Mouse (Mus musculus): ENCODE measurements around the gene Tap2. TPM values are rescaled to one million over a fixed set of nuclear protein-coding genes. Genes with fewer than 3 reads are reported as not detected.

Gene Tap2
- polyA plus RNA-seq, 1 experiment from 2014 or later: 7.4 TPM

- no peak overlapping the region for H3K27ac ChIP-seq (replicated peaks)
- 51% methylated on average over 4 of the region's 4 CpGs for WGBS (ENCODE audit: insufficient replicate concordance)
- no peak overlapping the region for H3K9ac ChIP-seq
- no peaks in the 10 kb centered on the region for H3K4me1 ChIP-seq (replicated peaks)
- no peak overlapping the region for H3K4me2 ChIP-seq
- no peaks in the 10 kb centered on the region for H3K9me3 ChIP-seq (replicated peaks)
- 0 out of 2 replicates have a peak, but pooled peaks cover 4% of the 10 kb centered on the region for H3K27me3 ChIP-seq
- ATAC-seq (ENCODE audit: insufficient read depth): no peak
- H3K36me3 ChIP-seq (replicated peaks): no peaks in the 10 kb centered on the region
- no peak overlapping the region for H3K4me3 ChIP-seq (replicated peaks)
Measured at GRCm38 (mm10) chr17:34251666-34252065, 48.3 kb downstream of the Tap2 start.

- 61% methylated on average over 5 of the region's 5 CpGs for WGBS (ENCODE audit: insufficient replicate concordance)
- Histone ChIP-seq H3K36me3 (replicated peaks) (no peaks in the 10 kb centered on the region), H3K9ac (no peak overlapping the region), H3K4me1 (replicated peaks) (no peaks in the 10 kb centered on the region), H3K27ac (replicated peaks) (no peak overlapping the region), H3K9me3 (replicated peaks) (no peaks in the 10 kb centered on the region), H3K27me3 (peaks cover 20% of the 10 kb centered on the region), H3K4me2 (no peak overlapping the region), H3K4me3 (replicated peaks) (no peak overlapping the region)
- no peak for ATAC-seq (ENCODE audit: insufficient read depth)
Measured at GRCm38 (mm10) chr17:34256501-34256900, 53.2 kb downstream of the Tap2 start.

DNA sequence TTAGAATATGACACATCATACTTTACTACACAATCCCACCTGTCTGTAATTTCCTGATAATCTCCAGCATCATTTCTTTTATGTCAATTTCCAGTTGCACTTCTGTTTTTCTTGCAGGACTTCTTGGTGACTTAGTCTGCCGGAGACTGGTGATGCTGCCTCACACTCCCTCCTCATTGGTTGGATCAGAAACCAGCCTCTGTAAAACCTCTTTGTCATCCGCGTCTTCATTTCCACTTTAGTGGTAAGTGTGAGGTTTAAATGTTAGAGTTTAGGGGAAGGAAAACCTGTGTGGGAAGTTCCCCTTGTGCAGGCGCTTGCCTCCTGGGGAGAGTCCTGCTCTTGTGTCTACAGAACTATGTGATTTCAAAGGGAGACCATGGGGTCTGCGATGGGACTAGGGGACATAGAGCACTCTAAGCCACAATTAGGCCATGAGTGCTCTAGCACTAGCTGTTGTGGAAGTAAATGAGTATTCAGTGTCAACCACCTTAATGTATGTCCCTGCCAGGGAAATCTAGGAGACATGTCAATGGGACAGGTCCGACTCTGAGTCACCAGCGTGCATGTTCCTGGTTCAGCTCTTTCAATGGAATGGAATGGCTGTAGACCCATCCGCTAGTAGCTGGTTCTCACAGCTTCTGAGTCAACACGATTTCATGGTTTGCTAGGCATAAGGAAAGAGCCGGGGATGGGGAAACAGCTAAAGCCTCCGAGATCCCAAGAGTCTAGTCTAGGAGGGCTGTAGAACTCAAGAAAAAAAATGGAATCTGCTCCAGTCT lies 54.5 kb downstream of the Tap2 start, which contains the start of gene H2-Ab1:
TSS of gene H2-Ab1 (plus strand) at position 96 of the 782 bp plus-strand sequence.
- no peaks in the 10 kb centered on the region for H3K9me3 ChIP-seq (replicated peaks)
- no peak within 1 kb of the TSS for H3K9ac ChIP-seq
- peaks cover 31% of the 10 kb centered on the region for H3K27me3 ChIP-seq
- WGBS (ENCODE audit: insufficient replicate concordance): 44% methylated on average over 11 of the region's 11 CpGs
- no peaks in the 10 kb centered on the region for H3K36me3 ChIP-seq (replicated peaks)
- no peak for ATAC-seq (ENCODE audit: insufficient read depth)
- no peak within 1 kb of the TSS for H3K4me2 ChIP-seq
- no peak within 1 kb of the TSS for H3K27ac ChIP-seq (replicated peaks)
- H3K4me1 ChIP-seq (replicated peaks): peaks cover under 1% of the 10 kb centered on the region; the same call in 1 of the 2 replicates
- H3K4me3 ChIP-seq (replicated peaks): no peak within 1 kb of the TSS

GRCm38 (mm10) chr17:34260551-34260950 lies 57.2 kb downstream of the Tap2 start:
- Histone ChIP-seq H3K36me3 (replicated peaks) (no peaks in the 10 kb centered on the region), H3K4me1 (replicated peaks) (peaks cover 23% of the 10 kb centered on the region), H3K27me3 (peaks cover 55% of the 10 kb centered on the region), H3K9me3 (replicated peaks) (no peaks in the 10 kb centered on the region), H3K27ac (replicated peaks) (no peak overlapping the region), H3K4me3 (replicated peaks) (no peak overlapping the region), H3K4me2 (no peak overlapping the region), H3K9ac (no peak overlapping the region)
- no peak for ATAC-seq (ENCODE audit: insufficient read depth)
- WGBS (ENCODE audit: insufficient replicate concordance): 62% methylated on average over 5 of the region's 5 CpGs

DNA sequence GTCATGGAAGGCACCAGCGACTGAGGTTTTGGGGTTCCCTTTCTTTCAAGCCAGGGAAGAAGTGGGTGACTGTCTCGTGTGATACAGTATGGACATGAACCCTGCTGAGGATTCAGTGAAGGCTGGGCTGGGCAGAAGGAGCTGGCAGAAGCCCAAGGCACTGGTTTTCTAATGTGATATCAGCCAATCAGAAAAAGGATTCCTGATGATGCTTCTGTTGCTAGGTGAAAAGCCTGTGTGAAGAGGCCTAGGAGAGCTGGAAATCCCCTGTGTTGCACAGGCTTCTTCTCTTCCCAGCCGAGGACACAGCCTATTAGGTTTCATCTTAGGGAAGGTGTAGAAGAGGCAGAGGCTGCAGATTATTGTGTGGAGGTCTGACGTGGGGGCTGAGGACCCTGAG lies 58.2 kb downstream of the Tap2 start:
- Histone ChIP-seq H3K4me2 (no peak overlapping the region), H3K9ac (no peak overlapping the region), H3K27me3 (peaks cover 58% of the 10 kb centered on the region), H3K4me1 (replicated peaks) (peaks cover 23% of the 10 kb centered on the region), H3K27ac (replicated peaks) (no peak overlapping the region), H3K9me3 (replicated peaks) (no peaks in the 10 kb centered on the region), H3K4me3 (replicated peaks) (no peak overlapping the region), H3K36me3 (replicated peaks) (no peaks in the 10 kb centered on the region)
- no peak for ATAC-seq (ENCODE audit: insufficient read depth)
- 24% methylated on average over 4 of the region's 4 CpGs for whole genome bisulfite sequencing (ENCODE audit: insufficient replicate concordance)

DNA sequence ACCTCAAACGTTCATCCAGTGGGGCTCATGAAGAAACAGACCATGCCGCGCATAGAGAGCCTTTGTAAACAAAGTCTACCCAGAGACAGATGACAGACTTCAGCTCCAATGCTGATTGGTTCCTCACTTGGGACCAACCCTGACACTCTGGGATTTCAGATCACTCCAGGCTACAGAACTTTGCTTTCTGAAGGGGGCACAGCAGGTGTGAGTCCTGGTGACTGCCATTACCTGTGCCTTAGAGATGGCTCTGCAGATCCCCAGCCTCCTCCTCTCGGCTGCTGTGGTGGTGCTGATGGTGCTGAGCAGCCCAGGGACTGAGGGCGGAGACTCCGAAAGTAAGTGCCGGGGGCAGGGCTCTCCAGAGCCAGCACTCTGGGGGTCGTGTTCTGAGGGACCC lies 59.7 kb downstream of the Tap2 start:
- Histone ChIP-seq H3K4me3 (replicated peaks) (peak overlapping the region; percentile 55), H3K4me2 (peak overlapping the region; percentile 83), H3K36me3 (replicated peaks) (no peaks in the 10 kb centered on the region), H3K27ac (replicated peaks) (no peak overlapping the region), H3K27me3 (peaks cover 55% of the 10 kb centered on the region), H3K9me3 (replicated peaks) (no peaks in the 10 kb centered on the region), H3K9ac (no peak overlapping the region), H3K4me1 (replicated peaks) (peaks cover 23% of the 10 kb centered on the region)
- peak; percentile 40 for ATAC-seq (ENCODE audit: insufficient read depth)
- 3% methylated on average over 8 of the region's 8 CpGs for WGBS (ENCODE audit: insufficient replicate concordance)

- ATAC-seq (ENCODE audit: insufficient read depth): no peak
- H3K9ac ChIP-seq: no peak overlapping the region
- peak overlapping the region; percentile 55 for H3K4me3 ChIP-seq (replicated peaks)
- peak overlapping the region; percentile 83 for H3K4me2 ChIP-seq
- H3K27me3 ChIP-seq: peaks cover 50% of the 10 kb centered on the region
- H3K4me1 ChIP-seq (replicated peaks): peaks cover 23% of the 10 kb centered on the region
- WGBS (ENCODE audit: insufficient replicate concordance): 7% methylated on average over 14 of the region's 14 CpGs
- no peak overlapping the region for H3K27ac ChIP-seq (replicated peaks)
- no peaks in the 10 kb centered on the region for H3K9me3 ChIP-seq (replicated peaks)
- H3K36me3 ChIP-seq (replicated peaks): no peaks in the 10 kb centered on the region
Measured at GRCm38 (mm10) chr17:34263811-34264371, 60.6 kb downstream of the Tap2 start.

GRCm38 (mm10) chr17:34264452-34265351 lies 61.4 kb downstream of the Tap2 start:
- Histone ChIP-seq H3K27me3 (peaks cover 44% of the 10 kb centered on the region), H3K4me3 (replicated peaks) (peak overlapping the region; percentile 55), H3K9me3 (replicated peaks) (no peaks in the 10 kb centered on the region), H3K36me3 (replicated peaks) (no peaks in the 10 kb centered on the region), H3K4me1 (replicated peaks) (peaks cover 23% of the 10 kb centered on the region), H3K4me2 (peak overlapping the region; percentile 83), H3K9ac (no peak overlapping the region), H3K27ac (replicated peaks) (no peak overlapping the region)
- 1% methylated on average over 93 of the region's 93 CpGs for WGBS (ENCODE audit: insufficient replicate concordance)
- peak; percentile 45; the same call in 1 of the 2 replicates for ATAC-seq (ENCODE audit: insufficient read depth)

Other genes with a start within 250 kb of the Tap2 start
- 23.3 and 24.6 TPM in 2 replicates for gene Vps52, start 247.7 kb upstream of the Tap2 start, polyA plus RNA-seq (2015; fragmentation: Nextera tagmentation; extraction: Ambion mirVana)
- 939 and 1,010 TPM in 2 replicates for gene Rps18, start 247.5 kb upstream of the Tap2 start, polyA plus RNA-seq (2015; fragmentation: Nextera tagmentation; extraction: Ambion mirVana)
- 123 and 165 TPM in 2 replicates for gene H2-K1, start 203.2 kb upstream of the Tap2 start, polyA plus RNA-seq (2015; fragmentation: Nextera tagmentation; extraction: Ambion mirVana)
- gene Ring1, start 178.8 kb upstream of the Tap2 start, polyA plus RNA-seq (2015; fragmentation: Nextera tagmentation; extraction: Ambion mirVana): 5.5 and 7.2 TPM in 2 replicates
- gene H2-Ke6, start 175.5 kb upstream of the Tap2 start, polyA plus RNA-seq (2015; fragmentation: Nextera tagmentation; extraction: Ambion mirVana): 30.7 and 37.0 TPM in 2 replicates
- 56.3 and 68.5 TPM in 2 replicates for gene Slc39a7, start 171.8 kb upstream of the Tap2 start, polyA plus RNA-seq (2015; fragmentation: Nextera tagmentation; extraction: Ambion mirVana)
- gene Rxrb, start 171.7 kb upstream of the Tap2 start, polyA plus RNA-seq (2015; fragmentation: Nextera tagmentation; extraction: Ambion mirVana): 16.7 and 19.3 TPM in 2 replicates
- 0.59 and 0.79 TPM in 2 replicates for gene Col11a2, start 164.1 kb upstream of the Tap2 start, polyA plus RNA-seq (2015; fragmentation: Nextera tagmentation; extraction: Ambion mirVana)
- 0.17 and 0.40 TPM in 2 replicates for gene H2-Oa, start 111.2 kb upstream of the Tap2 start, polyA plus RNA-seq (2015; fragmentation: Nextera tagmentation; extraction: Ambion mirVana)
- 6.4 TPM in 2 replicates for gene H2-DMa, start 84.0 kb upstream of the Tap2 start, polyA plus RNA-seq (2015; fragmentation: Nextera tagmentation; extraction: Ambion mirVana)
- 37.8 and 40.1 TPM in 2 replicates for gene Brd2, start 80.9 kb upstream of the Tap2 start, polyA plus RNA-seq (2015; fragmentation: Nextera tagmentation; extraction: Ambion mirVana)
- gene H2-DMb2, start 60.2 kb upstream of the Tap2 start, polyA plus RNA-seq (2015; fragmentation: Nextera tagmentation; extraction: Ambion mirVana): 0.54 and 1.0 TPM in 2 replicates
- gene H2-DMb1, start 50.5 kb upstream of the Tap2 start, polyA plus RNA-seq (2015; fragmentation: Nextera tagmentation; extraction: Ambion mirVana): 1.6 and 1.7 TPM in 2 replicates
- gene Tap1, start 16.0 kb upstream of the Tap2 start, polyA plus RNA-seq (2015; fragmentation: Nextera tagmentation; extraction: Ambion mirVana): 4.2 and 4.8 TPM in 2 replicates
- 10.6 and 11.2 TPM in 2 replicates for gene Psmb9, start 15.8 kb upstream of the Tap2 start, polyA plus RNA-seq (2015; fragmentation: Nextera tagmentation; extraction: Ambion mirVana)
- gene Psmb8, start 5.8 kb upstream of the Tap2 start, polyA plus RNA-seq (2015; fragmentation: Nextera tagmentation; extraction: Ambion mirVana): 21.9 and 22.8 TPM in 2 replicates
- 0.31 and 0.51 TPM in 2 replicates for gene H2-Ob, start 35.4 kb downstream of the Tap2 start, polyA plus RNA-seq (2015; fragmentation: Nextera tagmentation; extraction: Ambion mirVana)
- gene H2-Ab1, start 54.2 kb downstream of the Tap2 start, polyA plus RNA-seq (2015; fragmentation: Nextera tagmentation; extraction: Ambion mirVana): 6.6 and 9.3 TPM in 2 replicates
- gene H2-Aa, start 84.3 kb downstream of the Tap2 start, polyA plus RNA-seq (2015; fragmentation: Nextera tagmentation; extraction: Ambion mirVana): 2.6 and 2.8 TPM in 2 replicates
- 1.7 and 1.8 TPM in 2 replicates for gene H2-Eb1, start 102.3 kb downstream of the Tap2 start, polyA plus RNA-seq (2015; fragmentation: Nextera tagmentation; extraction: Ambion mirVana)
- gene H2-Eb2, start 122.1 kb downstream of the Tap2 start, polyA plus RNA-seq (2015; fragmentation: Nextera tagmentation; extraction: Ambion mirVana): not detected in 2 replicates
- 0.03 TPM in 1 of 2 replicates, not detected in the other for gene Btnl2, start 151.3 kb downstream of the Tap2 start, polyA plus RNA-seq (2015; fragmentation: Nextera tagmentation; extraction: Ambion mirVana)
- 0.05 TPM in 1 of 2 replicates, not detected in the other for gene Btnl1, start 173.6 kb downstream of the Tap2 start, polyA plus RNA-seq (2015; fragmentation: Nextera tagmentation; extraction: Ambion mirVana)
- not detected in 2 replicates for gene BC051142, start 195.3 kb downstream of the Tap2 start, polyA plus RNA-seq (2015; fragmentation: Nextera tagmentation; extraction: Ambion mirVana)

Data from liver, embryonic 15.5 days (tissue).